Mouse (Mus musculus) hindbrain, embryonic 14.5 days (tissue): ENCODE measurements at regions not wholly inside any gene's neighbourhood (a gene's known extent, or its start where the extent isn't known, plus 50 kb on each side); places are given as distances from the start of the nearest gene placed in this dataset.

ENCODE experiments used
- ATAC-seq: fragments of 200-750 bp; cut with Nextera tagmentation; 2 replicates; pipeline ENCODE4 v1.8.0; 2017; ENCODE audit warnings: moderate number of reproducible peaks, mild to moderate bottlenecking, moderate TSS enrichment, moderate library complexity; ENCODE audit not compliant: low FRiP score
- DNase-seq: peaks from one replicate; pipeline ENCODE4 v3.0.0-alpha.2; 2015; ENCODE audit warnings: low spot score
- H3K27ac ChIP-seq: fragments of 300-500 bp; sonication (generic); 2 replicates; pipeline ENCODE4 v1.5.1; 2014; ENCODE audit warnings: mild to moderate bottlenecking, moderate library complexity
- H3K27me3 ChIP-seq: fragments of 300-500 bp; sonication (generic); 2 replicates; pipeline ENCODE4 v1.6.1; 2014; ENCODE audit warnings: mild to moderate bottlenecking, low read length, mixed read lengths; ENCODE audit not compliant: control insufficient read depth, insufficient read depth
- H3K36me3 ChIP-seq: fragments of 300-500 bp; sonication (generic); replicated peaks from 2 replicates; pipeline ENCODE4 v1.6.1; 2014; ENCODE audit not compliant: control insufficient read depth, insufficient read depth
- H3K4me1 ChIP-seq: fragments of 300-500 bp; sonication (generic); replicated peaks from 2 replicates; pipeline ENCODE4 v1.6.1; 2014; ENCODE audit warnings: antibody characterized with exemption, low read length, mixed read lengths; ENCODE audit not compliant: control insufficient read depth, insufficient read depth
- H3K4me2 ChIP-seq: fragments of 300-500 bp; sonication (generic); replicated peaks from 2 replicates; pipeline ENCODE4 v1.6.1; 2014; ENCODE audit warnings: mild to moderate bottlenecking, moderate library complexity
- H3K4me3 ChIP-seq: fragments of 300-500 bp; sonication (generic); replicated peaks from 2 replicates; pipeline ENCODE4 v1.5.1; 2014; ENCODE audit warnings: mild to moderate bottlenecking, low read length
- H3K9ac ChIP-seq: fragments of 300-500 bp; sonication (generic); 2 replicates; pipeline ENCODE4 v1.6.1; 2014
- H3K9me3 ChIP-seq: fragments of 300-500 bp; sonication (generic); 2 replicates; pipeline ENCODE4 v1.6.1; 2016; ENCODE audit warnings: low read length; ENCODE audit not compliant: control insufficient read depth
- WGBS: fragments of 180-500 bp; shearing (Covaris S2); extraction: QIAGEN DNeasy Blood & Tissue Kit; methylation state at CpG from one replicate; pipeline ENCODE4 v1.1.7; 2014; 5-methylcytosine and 5-hydroxymethylcytosine counted together

DNA sequence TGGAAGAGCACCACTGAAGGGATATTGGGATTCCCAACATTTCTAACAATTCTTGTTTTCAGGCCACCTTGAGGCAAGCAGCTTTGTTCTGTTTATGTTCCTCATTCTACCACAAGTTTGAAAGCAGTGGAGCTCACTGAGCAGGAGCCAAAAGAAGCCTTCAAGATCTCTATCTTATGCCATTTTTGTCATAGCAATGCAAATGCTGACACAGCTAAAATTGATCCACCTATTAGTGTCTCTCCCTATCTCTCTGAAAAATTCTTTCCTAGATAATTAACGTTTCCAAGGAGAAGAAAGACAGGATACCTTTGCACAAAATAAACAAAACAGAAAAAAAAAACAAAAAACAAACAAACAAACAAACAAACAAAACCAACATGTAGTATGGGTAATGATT lies 375.2 kb downstream of the Fam84a start:
- no peak for DNase-seq
- Histone ChIP-seq H3K9me3 (no peaks in the 10 kb centered on the region), H3K27ac (no peak overlapping the region), H3K4me1 (no peaks in the 10 kb centered on the region), H3K36me3 (no peaks in the 10 kb centered on the region), H3K27me3 (no peaks in the 10 kb centered on the region), H3K9ac (no peak overlapping the region), H3K4me2 (no peak overlapping the region), H3K4me3 (no peak overlapping the region)
- no peak for ATAC-seq
- 72% methylated on average over 1 of the region's 1 CpGs for WGBS

- 88% methylated on average over 2 of the region's 2 CpGs for WGBS
- ATAC-seq, result no peak
- no peaks in the 10 kb centered on the region for H3K9me3 ChIP-seq
- no peaks in the 10 kb centered on the region for H3K27me3 ChIP-seq
- no peak overlapping the region for H3K9ac ChIP-seq
- H3K4me2 ChIP-seq, result no peak overlapping the region
- H3K4me3 ChIP-seq, result no peak overlapping the region
- no peak for DNase-seq
- no peaks in the 10 kb centered on the region for H3K36me3 ChIP-seq
- no peaks in the 10 kb centered on the region for H3K4me1 ChIP-seq
- H3K27ac ChIP-seq, result no peak overlapping the region
Observed at GRCm38 (mm10) chr12:13769696-13770095, 382.2 kb downstream of the Fam84a start.

GRCm38 (mm10) chr12:13769156-13769555 lies 382.7 kb downstream of the Fam84a start:
- H3K9ac ChIP-seq, result no peak overlapping the region
- H3K27ac ChIP-seq, result no peak overlapping the region
- H3K9me3 ChIP-seq, result no peaks in the 10 kb centered on the region
- no peaks in the 10 kb centered on the region for H3K36me3 ChIP-seq
- H3K4me2 ChIP-seq, result no peak overlapping the region
- H3K4me1 ChIP-seq, result no peaks in the 10 kb centered on the region
- no peaks in the 10 kb centered on the region for H3K27me3 ChIP-seq
- no peak overlapping the region for H3K4me3 ChIP-seq
- DNase-seq, result no peak
- ATAC-seq, result no peak
- 72% methylated on average over 4 of the region's 4 CpGs for WGBS

DNA sequence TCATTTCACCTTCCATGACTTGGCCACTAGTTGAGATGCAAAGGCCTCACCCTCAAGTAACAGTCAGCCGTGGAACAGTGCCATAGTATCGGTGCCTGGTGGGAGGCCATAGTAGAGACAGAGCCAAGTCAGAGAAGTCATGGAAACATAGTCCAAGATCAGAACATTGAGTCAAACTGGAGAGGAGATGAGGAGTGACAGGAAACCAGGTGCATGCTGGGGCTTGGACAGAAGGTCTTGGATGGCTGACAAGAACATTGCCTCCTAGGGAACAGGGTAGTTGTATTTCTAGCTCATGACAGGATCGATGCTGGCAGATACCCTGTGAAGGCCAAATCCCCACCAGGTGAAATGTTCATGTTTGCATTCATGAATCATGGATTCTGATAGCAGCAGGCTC lies 385.4 kb downstream of the Fam84a start:
- H3K36me3 ChIP-seq, result no peaks in the 10 kb centered on the region
- H3K27ac ChIP-seq, result no peak overlapping the region
- H3K9me3 ChIP-seq, result no peaks in the 10 kb centered on the region
- no peak overlapping the region for H3K4me2 ChIP-seq
- H3K27me3 ChIP-seq, result no peaks in the 10 kb centered on the region
- 92% methylated on average over 3 of the region's 3 CpGs for WGBS
- no peak overlapping the region for H3K9ac ChIP-seq
- ATAC-seq (no peak), DNase-seq (no peak)
- H3K4me1 ChIP-seq, result no peaks in the 10 kb centered on the region
- H3K4me3 ChIP-seq, result no peak overlapping the region

DNA sequence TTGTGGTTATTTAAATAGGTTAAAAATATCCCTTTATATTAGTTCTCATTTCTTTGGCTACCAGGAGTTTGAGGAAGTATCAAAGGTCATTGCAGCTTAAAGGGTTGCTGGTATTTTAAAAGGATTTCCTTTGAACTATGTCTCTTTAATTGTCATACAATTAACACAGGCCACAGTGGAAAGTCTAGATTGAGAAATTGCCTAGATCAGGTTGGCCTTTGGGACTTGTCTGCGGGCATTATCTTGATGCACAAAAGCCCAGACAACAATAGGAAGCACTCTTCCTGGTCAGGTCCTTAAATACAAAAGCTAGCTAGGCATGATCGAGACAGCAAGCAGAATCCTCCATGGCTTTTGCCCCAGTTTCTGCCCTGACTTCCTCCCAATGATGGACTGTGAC lies 398.0 kb downstream of the Fam84a start:
- no peak overlapping the region for H3K9ac ChIP-seq
- H3K36me3 ChIP-seq, result no peaks in the 10 kb centered on the region
- no peaks in the 10 kb centered on the region for H3K27me3 ChIP-seq
- DNase-seq (no peak), ATAC-seq (no peak)
- H3K4me1 ChIP-seq, result no peaks in the 10 kb centered on the region
- WGBS, result 77% methylated on average over 2 of the region's 2 CpGs
- H3K4me3 ChIP-seq, result no peak overlapping the region
- H3K9me3 ChIP-seq, result no peaks in the 10 kb centered on the region
- no peak overlapping the region for H3K27ac ChIP-seq
- H3K4me2 ChIP-seq, result no peak overlapping the region

- no peaks in the 10 kb centered on the region for H3K9me3 ChIP-seq
- no peaks in the 10 kb centered on the region for H3K36me3 ChIP-seq
- no peak overlapping the region for H3K4me2 ChIP-seq
- ATAC-seq (peak; percentile 51; the same call in 1 of the 2 replicates), DNase-seq (peak; percentile 55)
- no peak overlapping the region for H3K4me3 ChIP-seq
- no peaks in the 10 kb centered on the region for H3K27me3 ChIP-seq
- no peak overlapping the region for H3K27ac ChIP-seq
- 72% methylated on average over 2 of the region's 2 CpGs for WGBS
- no peak overlapping the region for H3K9ac ChIP-seq
- no peaks in the 10 kb centered on the region for H3K4me1 ChIP-seq
Observed at GRCm38 (mm10) chr12:13744323-13744931, 407.4 kb downstream of the Fam84a start.

DNA sequence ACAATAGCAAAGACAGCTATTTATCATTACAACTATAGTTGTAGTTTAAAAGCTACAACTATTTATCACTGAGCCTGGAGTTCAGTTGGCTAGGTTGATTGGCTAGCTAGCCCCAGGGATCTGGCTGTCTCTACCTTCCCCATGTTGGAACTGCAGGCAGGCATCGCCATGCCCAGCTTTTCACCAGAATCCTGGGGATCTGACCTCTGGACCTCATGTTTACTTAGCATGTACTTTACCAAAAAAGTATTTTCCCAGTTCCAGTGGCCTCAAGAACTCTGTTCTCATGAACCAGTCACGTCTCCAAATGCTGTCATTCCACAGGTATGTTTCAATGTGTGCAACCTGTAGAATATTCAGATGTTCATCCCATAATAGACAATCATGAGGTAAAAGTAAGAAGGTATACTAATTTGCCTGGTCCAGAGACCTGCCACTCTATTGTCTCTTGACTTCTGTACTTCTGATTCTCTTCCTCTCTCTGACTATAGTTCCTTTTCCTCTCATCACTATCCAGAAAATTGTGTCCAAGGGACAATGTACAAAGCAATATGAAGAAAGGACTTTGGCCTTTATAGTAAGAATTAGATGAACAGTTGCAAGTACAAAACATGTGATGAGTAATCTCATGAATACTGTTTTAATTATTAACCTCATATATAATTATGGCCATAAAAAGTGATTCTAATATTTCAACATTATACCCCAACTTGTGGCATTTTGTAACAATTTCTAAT lies 421.8 kb downstream of the Fam84a start:
- WGBS, result 74% methylated on average over 2 of the region's 2 CpGs
- H3K4me1 ChIP-seq, result no peaks in the 10 kb centered on the region
- no peak for ATAC-seq
- no peaks in the 10 kb centered on the region for H3K27me3 ChIP-seq
- DNase-seq, result no peak
- no peak overlapping the region for H3K9ac ChIP-seq
- H3K36me3 ChIP-seq, result no peaks in the 10 kb centered on the region
- no peak overlapping the region for H3K4me2 ChIP-seq
- no peak overlapping the region for H3K27ac ChIP-seq
- H3K4me3 ChIP-seq, result no peak overlapping the region
- H3K9me3 ChIP-seq, result no peaks in the 10 kb centered on the region

- no peaks in the 10 kb centered on the region for H3K9me3 ChIP-seq
- H3K4me1 ChIP-seq, result no peaks in the 10 kb centered on the region
- H3K36me3 ChIP-seq, result no peaks in the 10 kb centered on the region
- no peaks in the 10 kb centered on the region for H3K27me3 ChIP-seq
- H3K4me2 ChIP-seq, result no peak overlapping the region
- H3K27ac ChIP-seq, result no peak overlapping the region
- 62% methylated on average over 4 of the region's 4 CpGs for WGBS
- no peak overlapping the region for H3K4me3 ChIP-seq
- no peak overlapping the region for H3K9ac ChIP-seq
- ATAC-seq (no peak), DNase-seq (no peak)
Observed at GRCm38 (mm10) chr12:13728986-13729385, 422.9 kb downstream of the Fam84a start.

GRCm38 (mm10) chr12:13724511-13724910 lies 427.3 kb downstream of the Fam84a start:
- no peak overlapping the region for H3K9ac ChIP-seq
- no peaks in the 10 kb centered on the region for H3K4me1 ChIP-seq
- DNase-seq, result no peak
- 77% methylated on average over 2 of the region's 2 CpGs for WGBS
- no peaks in the 10 kb centered on the region for H3K36me3 ChIP-seq
- no peak for ATAC-seq
- no peak overlapping the region for H3K4me3 ChIP-seq
- H3K27ac ChIP-seq, result no peak overlapping the region
- H3K4me2 ChIP-seq, result no peak overlapping the region
- H3K27me3 ChIP-seq, result no peaks in the 10 kb centered on the region
- no peaks in the 10 kb centered on the region for H3K9me3 ChIP-seq
